Mouse (Mus musculus) heart, embryonic 16.5 days (tissue): ENCODE data around the gene Crygn. TPM values are rescaled to one million over a fixed set of nuclear protein-coding genes. Genes with fewer than 3 reads are reported as not detected.

Experiments
- ATAC-seq: fragments of 200-750 bp; cut with Nextera tagmentation; replicated peaks from 2 replicates; pipeline ENCODE4 v1.8.0; 2017; ENCODE audit warnings: moderate number of reproducible peaks; ENCODE audit not compliant: insufficient read depth, low FRiP score; ENCODE audit errors: extremely low read depth
- H3K27ac ChIP-seq: fragments of 300-500 bp; sonication (generic); 2 replicates; pipeline ENCODE4 v1.5.1; 2014; ENCODE audit warnings: mild to moderate bottlenecking, low read length, control low read depth, moderate library complexity
- H3K27me3 ChIP-seq: fragments of 300-500 bp; sonication (generic); 2 replicates; pipeline ENCODE4 v1.6.1; 2014; ENCODE audit warnings: low read length, mixed read lengths; ENCODE audit not compliant: control insufficient read depth, insufficient read depth
- H3K36me3 ChIP-seq: fragments of 300-500 bp; sonication (generic); 2 replicates; pipeline ENCODE4 v1.6.1; 2014; ENCODE audit not compliant: control insufficient read depth, insufficient read depth
- H3K4me1 ChIP-seq: fragments of 300-500 bp; sonication (generic); 2 replicates; pipeline ENCODE4 v1.6.1; 2014; ENCODE audit warnings: low read length, mixed read lengths; ENCODE audit not compliant: control insufficient read depth, insufficient read depth
- H3K4me2 ChIP-seq: fragments of 300-500 bp; sonication (generic); 2 replicates; pipeline ENCODE4 v1.6.1; 2014; ENCODE audit warnings: low read depth, mild to moderate bottlenecking, control low read depth, low read length
- H3K4me3 ChIP-seq: fragments of 300-500 bp; sonication (generic); 2 replicates; pipeline ENCODE4 v1.5.1; 2014; ENCODE audit warnings: mild to moderate bottlenecking, control low read depth, low read length
- H3K9ac ChIP-seq: fragments of 300-500 bp; sonication (generic); 2 replicates; pipeline ENCODE4 v1.6.1; 2014; ENCODE audit warnings: low read length, control low read depth
- H3K9me3 ChIP-seq: fragments of 300-500 bp; sonication (generic); replicated peaks from 2 replicates; pipeline ENCODE4 v1.6.1; 2016; ENCODE audit warnings: low read length; ENCODE audit not compliant: control insufficient read depth
- WGBS: fragments of 180-500 bp; shearing (Covaris S2); extraction: QIAGEN DNeasy Blood & Tissue Kit; methylation state at CpG from one replicate; pipeline ENCODE4 v1.1.7; 2014; 5-methylcytosine and 5-hydroxymethylcytosine counted together
- polyA plus RNA-seq: library from polyadenylated mRNA; unstranded; fragments of >200 nt; fragmentation: Nextera tagmentation; extraction: Ambion mirVana; gene quantifications from 2 replicates; pipeline ENCODE4 v1.2.1, GENCODE M21; 2015

Gene Crygn
- polyA plus RNA-seq, 1 experiment from 2014 or later, result 1.7 TPM

GRCm38 (mm10) chr5:24737595-24737994, 20.2 kb downstream of the Crygn start:
- H3K27ac ChIP-seq, result no peak overlapping the region
- H3K27me3 ChIP-seq, result no peaks in the 10 kb centered on the region
- H3K4me3 ChIP-seq, result no peak overlapping the region
- ATAC-seq, result no peak
- H3K4me2 ChIP-seq, result no peak overlapping the region
- H3K9ac ChIP-seq, result no peak overlapping the region
- H3K36me3 ChIP-seq, result no peaks in the 10 kb centered on the region
- 84% methylated on average over 10 of the region's 10 CpGs for whole genome bisulfite sequencing
- peaks cover 21% of the 10 kb centered on the region for H3K4me1 ChIP-seq
- H3K9me3 ChIP-seq, result no peaks in the 10 kb centered on the region

- Histone ChIP-seq H3K27me3 (peaks cover 20% of the 10 kb centered on the region), H3K36me3 (no peaks in the 10 kb centered on the region), H3K4me2 (no peak overlapping the region), H3K9me3 (no peaks in the 10 kb centered on the region), H3K4me1 (peaks cover 25% of the 10 kb centered on the region), H3K27ac (no peak overlapping the region), H3K9ac (no peak overlapping the region), H3K4me3 (no peak overlapping the region)
- 53% methylated on average over 7 of the region's 7 CpGs for WGBS
- no peak for ATAC-seq
These were observed 23.9 kb downstream of the Crygn start for GRCm38 (mm10) chr5:24733771-24734426.

DNA sequence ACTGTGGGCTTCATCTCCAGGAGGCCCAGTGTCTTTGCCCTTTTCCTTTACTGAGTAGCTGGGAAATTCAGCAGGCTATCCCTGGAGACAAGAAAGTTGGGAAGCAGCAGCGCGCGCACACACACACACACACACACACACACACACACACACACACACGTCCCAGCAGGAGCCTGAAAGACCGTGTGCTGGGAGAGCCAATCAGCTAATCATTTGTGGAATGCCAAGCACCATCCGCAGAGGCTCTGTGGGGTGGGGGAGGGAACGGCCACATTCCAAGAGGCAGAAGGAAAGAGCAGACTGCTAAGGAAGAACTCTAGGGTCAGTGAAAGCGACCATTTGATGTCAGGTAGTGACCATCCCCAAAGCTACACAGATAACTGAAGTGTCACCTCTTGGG, 24.7 kb downstream of the Crygn start:
- H3K36me3 ChIP-seq, result no peaks in the 10 kb centered on the region
- H3K27me3 ChIP-seq, result peaks cover 20% of the 10 kb centered on the region
- no peak overlapping the region for H3K4me3 ChIP-seq
- WGBS, result 9% methylated on average over 8 of the region's 8 CpGs
- H3K9ac ChIP-seq, result no peak overlapping the region
- ATAC-seq, result no peak
- peaks cover 23% of the 10 kb centered on the region for H3K4me1 ChIP-seq
- H3K4me2 ChIP-seq, result no peak overlapping the region
- H3K9me3 ChIP-seq, result no peaks in the 10 kb centered on the region
- H3K27ac ChIP-seq, result no peak overlapping the region; the same call in 1 of the 2 replicates

GRCm38 (mm10) chr5:24730986-24731385, 26.8 kb downstream of the Crygn start:
- ATAC-seq, result no peak
- 6% methylated on average over 15 of the region's 15 CpGs for WGBS
- Histone ChIP-seq H3K4me2 (peak overlapping the region; percentile 84), H3K36me3 (no peaks in the 10 kb centered on the region), H3K4me1 (peaks cover 27% of the 10 kb centered on the region), H3K9ac (peak overlapping the region; percentile 64), H3K27me3 (peaks cover 20% of the 10 kb centered on the region), H3K4me3 (peak overlapping the region; percentile 50), H3K27ac (no peak overlapping the region), H3K9me3 (no peaks in the 10 kb centered on the region)

DNA sequence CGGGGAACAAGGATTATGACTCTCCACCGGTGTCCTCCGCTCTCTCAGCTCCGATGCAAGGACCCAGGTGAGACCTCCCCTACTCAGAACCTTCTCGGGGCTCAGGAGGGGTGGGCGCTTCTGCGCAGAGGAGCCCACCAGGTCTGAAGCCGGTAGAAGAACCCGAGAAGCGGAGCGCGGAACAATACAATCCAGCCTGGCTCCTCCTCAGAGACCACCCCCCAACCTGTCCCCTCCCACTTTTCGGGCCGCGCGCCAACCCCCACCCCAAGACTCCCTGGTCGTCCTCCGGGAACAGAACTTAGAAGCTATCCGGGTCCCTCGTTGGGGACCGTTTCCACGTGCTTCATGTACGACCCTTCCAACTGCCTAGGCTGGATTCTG, 27.3 kb downstream of the Crygn start, which contains the start of gene Wdr86:
Gene Wdr86 (minus strand): TSS at position 240 of the 384 bp plus-strand sequence.
- ATAC-seq, result peak; percentile 28; the same call in 1 of the 2 replicates
- 2% methylated on average over 23 of the region's 23 CpGs for WGBS
- peaks cover 32% of the 10 kb centered on the region for H3K4me1 ChIP-seq
- H3K4me3 ChIP-seq, result peak within 1 kb of the TSS; percentile 50
- H3K27ac ChIP-seq, result no peak within 1 kb of the TSS
- no peaks in the 10 kb centered on the region for H3K9me3 ChIP-seq
- H3K36me3 ChIP-seq, result no peaks in the 10 kb centered on the region
- peak within 1 kb of the TSS; percentile 84 for H3K4me2 ChIP-seq
- H3K27me3 ChIP-seq, result peaks cover 20% of the 10 kb centered on the region
- H3K9ac ChIP-seq, result peak within 1 kb of the TSS; percentile 64

- Histone ChIP-seq H3K9ac (peak overlapping the region; percentile 64), H3K27ac (no peak overlapping the region), H3K27me3 (peaks cover 20% of the 10 kb centered on the region), H3K4me1 (peaks cover 37% of the 10 kb centered on the region), H3K4me3 (peak overlapping the region; percentile 50), H3K9me3 (no peaks in the 10 kb centered on the region), H3K36me3 (no peaks in the 10 kb centered on the region), H3K4me2 (peak overlapping the region; percentile 84)
- ATAC-seq, result no peak
- 1% methylated on average over 49 of the region's 49 CpGs for WGBS
These were observed 27.9 kb downstream of the Crygn start for GRCm38 (mm10) chr5:24729797-24730487.

DNA sequence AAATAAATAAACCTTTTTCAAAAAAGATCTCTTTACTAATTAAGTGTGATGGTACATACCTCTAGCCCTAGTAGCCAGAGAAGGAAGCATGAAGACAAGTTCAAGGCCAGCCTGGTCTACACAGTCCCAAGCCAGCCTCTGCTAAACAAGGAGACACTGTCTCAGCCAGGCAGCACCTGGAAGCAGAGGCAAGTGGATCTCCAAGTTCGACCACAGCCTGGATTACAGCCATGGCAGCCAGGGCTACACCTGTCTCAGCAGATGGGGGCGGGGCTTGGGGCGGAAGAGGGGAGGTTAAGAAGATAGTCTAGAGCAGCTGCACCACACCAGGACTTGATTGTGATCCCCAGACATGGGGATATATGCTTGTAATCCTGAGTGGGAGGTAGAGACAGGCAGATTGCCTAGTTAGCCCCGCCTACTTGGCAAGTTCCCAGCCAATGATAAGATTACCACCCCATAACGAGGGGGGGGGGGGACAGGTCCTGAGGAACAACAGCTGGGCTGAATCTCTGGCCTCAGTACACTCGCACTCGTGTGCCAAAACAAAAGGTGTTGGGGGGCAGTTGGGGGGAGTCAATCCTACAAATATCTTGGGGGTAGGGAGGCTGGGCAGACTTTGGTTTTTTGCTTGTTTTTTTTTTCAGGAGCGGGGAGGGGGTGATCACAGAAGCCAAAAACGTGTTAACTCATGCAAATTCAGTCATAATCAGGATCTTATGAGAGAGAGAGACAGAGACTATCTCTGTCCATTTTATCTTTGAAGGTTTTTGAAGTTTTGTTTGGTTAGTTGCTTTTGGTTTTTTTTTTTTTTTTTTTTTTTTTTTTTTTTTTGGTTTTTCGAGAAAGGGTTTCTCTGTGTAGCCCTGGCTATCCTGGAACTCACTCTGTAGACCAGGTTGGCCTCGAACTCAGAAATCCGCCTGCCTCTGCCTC, 30.6 kb downstream of the Crygn start:
- Histone ChIP-seq H3K9me3 (no peaks in the 10 kb centered on the region), H3K27me3 (peaks cover 20% of the 10 kb centered on the region), H3K4me2 (no peak overlapping the region), H3K36me3 (no peaks in the 10 kb centered on the region), H3K4me1 (peaks cover 40% of the 10 kb centered on the region), H3K27ac (no peak overlapping the region), H3K4me3 (no peak overlapping the region), H3K9ac (no peak overlapping the region)
- WGBS, result 46% methylated on average over 11 of the region's 12 CpGs
- no peak for ATAC-seq

DNA sequence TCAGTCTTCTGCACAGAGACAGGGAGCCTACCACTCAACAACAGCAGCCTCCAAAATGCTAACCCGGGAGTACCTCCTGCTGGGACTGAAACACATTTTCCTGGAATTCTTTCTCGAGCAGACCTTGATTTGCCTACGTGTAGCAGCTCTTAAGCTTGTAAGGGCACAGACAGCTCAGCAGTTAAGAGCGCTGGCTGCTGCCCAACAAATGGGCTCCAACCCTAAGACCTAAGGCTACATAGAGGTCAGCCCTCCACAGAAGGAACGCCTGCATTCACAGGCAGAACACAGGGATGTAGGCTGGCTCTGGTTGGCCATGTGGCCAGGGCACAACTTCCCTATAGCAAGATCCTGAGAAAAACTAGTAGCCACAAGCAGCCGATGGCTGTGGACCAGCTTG, 31.9 kb downstream of the Crygn start:
- Histone ChIP-seq H3K9ac (no peak overlapping the region), H3K27me3 (peaks cover 14% of the 10 kb centered on the region), H3K4me1 (peaks cover 34% of the 10 kb centered on the region), H3K4me2 (no peak overlapping the region), H3K9me3 (no peaks in the 10 kb centered on the region), H3K36me3 (no peaks in the 10 kb centered on the region), H3K27ac (no peak overlapping the region), H3K4me3 (no peak overlapping the region)
- 49% methylated on average over 6 of the region's 6 CpGs for WGBS
- no peak for ATAC-seq
